ENCODE assay signal across 8 mouse cellular contexts in the genomic region with DNA sequence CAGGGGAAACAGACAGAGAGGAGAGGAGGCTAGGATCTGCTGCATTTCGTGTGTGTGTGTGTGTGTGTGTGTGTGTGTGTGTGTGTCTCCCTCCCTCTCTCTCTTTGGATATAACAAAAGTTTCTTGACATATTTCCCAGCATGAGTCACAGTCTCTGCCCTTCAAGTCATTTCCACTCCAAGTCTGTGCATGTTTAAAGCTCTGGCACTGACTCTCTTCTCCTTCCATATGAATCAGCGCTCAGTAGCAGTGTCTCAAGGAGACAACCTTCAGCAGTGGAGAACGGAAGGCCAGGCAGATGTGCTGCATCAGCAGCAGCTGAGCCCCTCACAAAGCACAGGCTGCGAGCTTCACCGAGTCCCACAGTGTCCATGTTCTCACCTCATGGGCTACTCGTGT. TPM values are rescaled to one million over a fixed set of nuclear protein-coding genes. Genes with fewer than 3 reads are reported as not detected.
A peak's percentile ranks its signal among the peaks of the same experiment; 100 is the strongest.
DNase-seq lines count a peak whose midpoint lies in the region; ATAC-seq and TF ChIP-seq lines count a peak whose summit lies in the region.
"Had no signal": no experiment of that assay in that cellular context is flagged by ENCODE, and none has a peak within 500 bp of the region (broad histone marks: within the 10 kb centered on the region; RNA-seq: fewer than 3 reads in every experiment).

No protein-coding gene starts in this region.

- peak; percentile 49; the same call in 1 of the 2 replicates for TF ChIP-seq POLR2A in embryonic fibroblast, embryonic 13.5 days (IDR thresholded peaks at IDR 0.05; ENCODE audit: low read depth, low read length)

- no peak overlapping the region for H3K4me3 ChIP-seq in embryonic fibroblast, embryonic 13.5 days (ENCODE audit: insufficient read depth, low read length)
- no peak overlapping the region for H3K4me3 ChIP-seq in forebrain, embryonic 14.5 days (ENCODE audit: low read depth, low read length)
- H3K4me3 ChIP-seq: neural tube, embryonic 12.5 days had no signal

- intact Hi-C loops in left cerebral cortex, postnatal 14 days (cut with DNase I): no loop called here

- peak; percentile 41 to 57 for DNase-seq in urinary bladder, adult 18-20 months (ENCODE audit: low spot score in 2 of 2)
- DNase-seq in urinary bladder, adult 2 months (ENCODE audit: low spot score): no peak
- peak; percentile 27 to 74 for DNase-seq in left cerebral cortex, postnatal 14 days (ENCODE audit: low spot score in 2 of 2)
- DNase-seq in T-cell, adult 2 months (ENCODE audit: low spot score): no peak
- DNase-seq in forebrain, embryonic 14.5 days (ENCODE audit: low spot score): no peak

- H3K9ac ChIP-seq in forebrain, embryonic 14.5 days (ENCODE audit: low read length): no peak overlapping the region
- H3K9ac ChIP-seq: neural tube, embryonic 12.5 days had no signal

- H3K27ac ChIP-seq in embryonic fibroblast, embryonic 13.5 days (ENCODE audit: insufficient read depth, low read length): peak overlapping the region; percentile 95
- no peak overlapping the region for H3K27ac ChIP-seq in forebrain, embryonic 14.5 days (ENCODE audit: low read depth, low read length)
- H3K27ac ChIP-seq: neural tube, embryonic 12.5 days had no signal

- no peak for TF ChIP-seq CTCF in embryonic fibroblast, embryonic 13.5 days (IDR thresholded peaks at IDR 0.05; ENCODE audit: borderline replicate concordance, insufficient read depth, low read length)

- no peak for ATAC-seq in megakaryocyte progenitor cell, adult 5-6 weeks (replicated peaks; ENCODE audit: poor library complexity)
- ATAC-seq in forebrain, embryonic 14.5 days: no peak

- H3K27me3 ChIP-seq in forebrain, embryonic 14.5 days (replicated peaks; ENCODE audit: control insufficient read depth, insufficient read depth, low read length): no peaks in the 10 kb centered on the region
- H3K27me3 ChIP-seq: neural tube, embryonic 12.5 days had no signal

- no peaks in the 10 kb centered on the region for H3K9me3 ChIP-seq in forebrain, embryonic 14.5 days (replicated peaks; ENCODE audit: control insufficient read depth, low read length)
- H3K9me3 ChIP-seq: neural tube, embryonic 12.5 days had no signal

- H3K4me1 ChIP-seq in embryonic fibroblast, embryonic 13.5 days (ENCODE audit: control insufficient read depth, insufficient read depth, low read length): peaks cover 14% of the 10 kb centered on the region
- no peaks in the 10 kb centered on the region for H3K4me1 ChIP-seq in forebrain, embryonic 14.5 days (ENCODE audit: control insufficient read depth, insufficient read depth, low read length)
- H3K4me1 ChIP-seq: neural tube, embryonic 12.5 days had no signal

- 84% methylated on average over 6 of the region's 6 CpGs for WGBS in forebrain, embryonic 14.5 days

- H3K36me3 ChIP-seq in forebrain, embryonic 14.5 days (ENCODE audit: control insufficient read depth, insufficient read depth, low read length): no peaks in the 10 kb centered on the region
- H3K36me3 ChIP-seq: neural tube, embryonic 12.5 days had no signal

- no peak overlapping the region for H3K4me2 ChIP-seq in forebrain, embryonic 14.5 days (ENCODE audit: low read length)
- H3K4me2 ChIP-seq: neural tube, embryonic 12.5 days had no signal

RNA-seq across cellular contexts. Expression of a gene that starts 58.6 kb away (rescaled TPM):
- polyA plus RNA-seq in urinary bladder, adult 2 months (2012; rRNA removed): 9.5 and 12.2 TPM in 2 replicates
- polyA plus RNA-seq in embryonic fibroblast, embryonic 13.5 days (2011; ENCODE audit: insufficient read length, low read depth, missing spikeins): 9.6 and 9.8 TPM in 2 replicates
- 10 to 100 TPM; 14.4 to 15.0 TPM for total RNA-seq in left cerebral cortex, postnatal 14 days (2021)
- total RNA-seq in megakaryocyte progenitor cell, adult 5-6 weeks (2015): 18.3 and 19.6 TPM in 2 replicates
- total RNA-seq in megakaryocyte progenitor cell, adult 5-6 weeks (2017): 13.3 and 14.4 TPM in 2 replicates
- 14.1 and 15.4 TPM in 2 replicates for polyA plus RNA-seq in forebrain, embryonic 14.5 days (2014; fragmentation: Nextera tagmentation; extraction: Ambion mirVana)

Comparison
In these comparisons a context has a peak if more than half of its experiments do, and no peak if none do; other contexts are left out.
1. DNase-seq: peak in urinary bladder, adult 18-20 months (2 of 2) and left cerebral cortex, postnatal 14 days (2 of 2); none in urinary bladder, adult 2 months (single experiment), T-cell, adult 2 months (single experiment) and forebrain, embryonic 14.5 days (single experiment).